Mouse (Mus musculus): Measurements from ENCODE around the gene Hlcs. TPM values are rescaled to one million over a fixed set of nuclear protein-coding genes. Genes with fewer than 3 reads are reported as not detected.

Gene Hlcs
- polyA plus RNA-seq, 1 experiment from 2014 or later, result 7.2 TPM

DNA sequence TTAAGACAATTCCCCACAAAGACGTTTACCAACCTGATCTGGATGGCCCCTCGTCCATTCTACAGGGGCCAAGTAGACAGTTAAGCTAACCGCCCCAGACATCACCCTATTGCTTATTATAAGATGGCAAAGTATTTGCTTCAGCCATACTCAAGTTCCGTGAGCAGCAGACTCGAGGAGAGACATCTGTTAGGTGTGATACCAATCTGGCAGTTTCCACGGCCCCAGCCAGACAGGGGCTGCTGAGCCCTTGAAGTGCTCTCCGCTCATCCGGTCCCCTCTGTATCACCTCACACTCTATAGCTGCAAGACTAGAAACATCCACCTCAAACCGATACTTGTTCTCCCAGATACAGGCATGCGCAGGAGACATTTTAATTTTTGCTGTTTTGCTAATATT lies 179.2 kb downstream of the Hlcs start:
- Histone ChIP-seq H3K4me3 (ENCODE audit: low read length) (no peak overlapping the region), H3K4me2 (ENCODE audit: low read depth, low read length) (no peak overlapping the region)
- ATAC-seq, result no peak

DNA sequence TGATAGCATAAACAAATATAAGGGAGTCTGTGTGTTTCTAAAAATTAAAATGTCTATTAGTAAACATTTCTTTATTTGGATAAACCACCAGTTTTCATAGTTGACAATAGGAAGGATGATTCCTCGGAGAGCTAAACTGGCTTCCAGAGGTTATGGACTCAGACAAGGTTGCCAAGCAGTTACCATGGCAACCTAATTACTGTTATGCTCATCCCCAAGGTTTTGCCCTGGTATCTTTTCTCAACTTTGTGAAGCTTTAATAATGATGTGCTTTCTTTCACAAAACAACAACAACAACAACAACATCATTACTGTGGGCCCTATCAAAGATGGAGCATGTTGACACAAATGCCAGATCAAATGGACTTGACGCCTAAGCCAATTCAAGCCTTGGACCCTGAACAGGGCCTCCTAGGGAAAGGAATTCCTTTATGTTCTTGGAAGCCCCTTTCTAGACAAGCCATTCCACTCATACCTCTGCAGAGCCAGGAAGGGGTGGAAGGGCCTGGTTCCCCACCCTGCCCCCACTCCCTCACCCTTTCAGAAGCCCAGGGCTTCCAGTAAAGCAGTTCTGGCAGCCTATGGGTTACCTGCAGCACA lies 185.0 kb downstream of the Hlcs start:
- Histone ChIP-seq H3K27me3 (replicated peaks; ENCODE audit: control insufficient read depth, insufficient read depth, low read length) (peaks cover 43% of the 10 kb centered on the region), H3K4me3 (ENCODE audit: low read length) (no peak overlapping the region), H3K4me1 (ENCODE audit: control insufficient read depth, insufficient read depth, low read length) (peaks cover 2% of the 10 kb centered on the region; the same call in 1 of the 2 replicates), H3K27ac (ENCODE audit: low read length) (no peak overlapping the region), H3K9ac (ENCODE audit: low read depth, low read length) (no peak overlapping the region), H3K36me3 (ENCODE audit: control insufficient read depth, insufficient read depth, low read length) (0 out of 2 replicates have a peak, but pooled peaks cover 2% of the 10 kb centered on the region), H3K9me3 (ENCODE audit: control insufficient read depth, low read length) (no peaks in the 10 kb centered on the region), H3K4me2 (ENCODE audit: low read depth, low read length) (no peak overlapping the region)
- 52% methylated on average over 2 of the region's 2 CpGs for WGBS
- ATAC-seq, result no peak

More for the DNA sequence above, 179.2 kb downstream of the Hlcs start:
- Histone ChIP-seq H3K27ac (ENCODE audit: low read length) (no peak overlapping the region), H3K36me3 (ENCODE audit: control insufficient read depth, insufficient read depth, low read length) (0 out of 2 replicates have a peak, but pooled peaks cover 2% of the 10 kb centered on the region), H3K27me3 (replicated peaks; ENCODE audit: control insufficient read depth, insufficient read depth, low read length) (no peaks in the 10 kb centered on the region), H3K9me3 (ENCODE audit: control insufficient read depth, low read length) (no peaks in the 10 kb centered on the region), H3K9ac (ENCODE audit: low read depth, low read length) (no peak overlapping the region), H3K4me1 (ENCODE audit: control insufficient read depth, insufficient read depth, low read length) (no peaks in the 10 kb centered on the region)
- 75% methylated on average over 10 of the region's 10 CpGs for WGBS

DNA sequence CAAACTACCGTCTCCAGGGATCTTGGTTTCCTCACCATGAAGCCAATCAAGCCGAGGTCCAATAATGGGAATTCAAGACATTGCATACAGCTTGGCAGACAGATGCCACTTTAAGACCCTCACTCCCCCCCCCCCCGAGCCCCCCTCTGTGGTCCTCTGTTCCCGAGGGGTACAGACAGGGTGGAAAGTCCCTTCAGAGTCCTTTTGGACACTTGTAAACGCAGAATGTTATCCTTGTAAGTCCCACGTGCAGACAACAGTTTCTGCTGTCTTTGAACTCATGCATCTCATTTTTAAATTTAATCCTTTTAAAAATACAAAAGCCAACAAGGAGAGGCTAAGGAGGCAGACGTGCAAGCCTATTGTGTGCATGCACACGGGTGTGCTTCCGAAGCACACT lies 187.2 kb downstream of the Hlcs start:
- Histone ChIP-seq H3K27me3 (replicated peaks; ENCODE audit: control insufficient read depth, insufficient read depth, low read length) (peaks cover 52% of the 10 kb centered on the region), H3K9me3 (ENCODE audit: control insufficient read depth, low read length) (no peaks in the 10 kb centered on the region), H3K4me3 (ENCODE audit: low read length) (no peak overlapping the region), H3K9ac (ENCODE audit: low read depth, low read length) (no peak overlapping the region), H3K4me2 (ENCODE audit: low read depth, low read length) (no peak overlapping the region), H3K36me3 (ENCODE audit: control insufficient read depth, insufficient read depth, low read length) (no peaks in the 10 kb centered on the region), H3K4me1 (ENCODE audit: control insufficient read depth, insufficient read depth, low read length) (peaks cover 2% of the 10 kb centered on the region; the same call in 1 of the 2 replicates), H3K27ac (ENCODE audit: low read length) (no peak overlapping the region)
- 43% methylated on average over 9 of the region's 9 CpGs for WGBS
- ATAC-seq, result no peak

DNA sequence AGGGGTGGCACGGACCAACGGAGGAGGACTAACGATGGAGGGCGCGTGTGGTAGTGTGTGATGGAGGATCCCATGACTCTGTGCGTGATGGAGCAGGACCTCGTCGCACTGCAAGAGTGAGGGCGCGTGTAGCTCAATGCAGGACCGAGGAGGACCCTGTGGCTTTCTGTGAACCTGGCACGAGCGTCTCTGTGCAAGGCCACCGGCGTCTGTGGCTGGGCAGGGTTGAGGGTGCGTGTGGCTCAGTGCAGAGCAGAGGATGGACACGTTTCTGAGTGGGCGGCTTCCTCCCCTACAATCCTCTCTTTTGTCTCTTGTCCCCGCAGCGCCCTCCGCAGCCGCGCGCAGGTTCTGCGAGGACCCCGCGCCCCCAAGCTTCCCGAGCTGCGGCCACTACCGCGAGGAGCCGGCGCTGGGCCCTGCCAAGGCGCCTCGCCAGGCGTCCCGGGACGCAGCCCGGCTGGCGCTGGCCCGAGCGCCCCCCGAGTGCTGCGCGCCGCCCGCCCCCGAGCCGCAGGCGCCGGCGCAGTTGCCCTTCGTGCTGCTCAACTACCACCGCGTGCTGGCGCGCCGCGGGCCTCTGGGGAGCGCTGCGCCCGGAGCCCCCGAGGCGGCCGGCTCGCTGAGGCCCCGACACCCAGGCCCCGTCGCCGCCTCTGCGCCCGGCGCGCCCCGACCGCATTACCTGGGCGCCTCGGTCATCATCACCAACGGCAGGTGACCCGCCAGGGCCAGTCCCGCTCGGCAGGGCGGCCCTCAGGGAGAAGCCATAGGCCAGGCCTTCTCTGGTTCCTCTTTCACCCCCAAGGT lies 188.0 kb downstream of the Hlcs start:
- Histone ChIP-seq H3K27me3 (replicated peaks; ENCODE audit: control insufficient read depth, insufficient read depth, low read length) (peaks cover 52% of the 10 kb centered on the region), H3K4me2 (ENCODE audit: low read depth, low read length) (peak overlapping the region; percentile 91), H3K27ac (ENCODE audit: low read length) (no peak overlapping the region), H3K4me1 (ENCODE audit: control insufficient read depth, insufficient read depth, low read length) (peaks cover 2% of the 10 kb centered on the region; the same call in 1 of the 2 replicates), H3K36me3 (ENCODE audit: control insufficient read depth, insufficient read depth, low read length) (no peaks in the 10 kb centered on the region), H3K9me3 (ENCODE audit: control insufficient read depth, low read length) (no peaks in the 10 kb centered on the region), H3K4me3 (ENCODE audit: low read length) (peak overlapping the region; percentile 48), H3K9ac (ENCODE audit: low read depth, low read length) (peak overlapping the region; percentile 53)
- peak; percentile 44 for ATAC-seq
- 2% methylated on average over 77 of the region's 83 CpGs for WGBS

DNA sequence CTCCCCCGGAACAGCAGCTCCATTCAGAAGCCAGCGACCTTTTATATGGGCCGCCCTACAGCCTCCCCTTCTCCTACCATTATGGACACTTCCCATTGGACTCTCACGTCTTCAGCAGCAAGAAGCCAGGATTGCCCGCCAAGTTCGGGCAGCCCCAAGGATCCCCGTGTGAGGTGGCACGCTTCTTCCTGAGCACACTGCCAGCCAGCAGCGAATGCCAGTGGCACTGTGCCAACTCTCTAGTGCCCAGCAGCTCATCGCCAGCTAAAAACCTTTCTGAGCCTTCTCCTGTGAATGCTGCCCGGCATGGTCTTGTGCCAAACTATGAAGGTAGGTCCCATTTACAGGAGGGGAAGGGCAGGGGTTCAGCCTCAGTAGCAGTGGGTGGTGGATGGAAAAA lies 190.1 kb downstream of the Hlcs start:
- peaks cover 52% of the 10 kb centered on the region for H3K27me3 ChIP-seq (replicated peaks; ENCODE audit: control insufficient read depth, insufficient read depth, low read length)
- WGBS, result 79% methylated on average over 11 of the region's 11 CpGs
- ATAC-seq, result no peak

DNA sequence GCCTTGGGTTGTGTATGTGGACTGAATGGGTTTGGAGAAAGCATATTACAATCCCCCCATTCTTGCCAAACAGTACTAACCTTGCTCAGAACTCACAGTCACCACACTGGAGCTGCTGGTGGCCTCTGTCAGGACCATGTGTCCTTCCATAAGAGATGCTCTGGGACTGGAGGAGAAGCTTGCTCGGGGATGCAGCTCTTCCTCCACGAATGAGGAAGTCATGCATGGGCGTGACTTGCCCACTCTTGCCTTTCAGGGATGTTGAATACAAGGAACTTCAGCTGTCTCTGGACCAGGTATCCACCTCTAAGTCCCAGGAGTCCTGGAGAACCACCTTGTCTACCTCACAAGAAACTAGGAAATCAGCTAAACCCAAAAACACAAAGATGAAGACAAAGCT lies 191.0 kb downstream of the Hlcs start:
- WGBS, result 77% methylated on average over 3 of the region's 3 CpGs
- no peak overlapping the region for H3K4me2 ChIP-seq (ENCODE audit: low read depth, low read length)
- no peaks in the 10 kb centered on the region for H3K36me3 ChIP-seq (ENCODE audit: control insufficient read depth, insufficient read depth, low read length)
- H3K27ac ChIP-seq (ENCODE audit: low read length), result no peak overlapping the region
- H3K4me3 ChIP-seq (ENCODE audit: low read length), result no peak overlapping the region
- peaks cover 5% of the 10 kb centered on the region; the same call in 1 of the 2 replicates for H3K4me1 ChIP-seq (ENCODE audit: control insufficient read depth, insufficient read depth, low read length)
- no peak for ATAC-seq
- H3K9me3 ChIP-seq (ENCODE audit: control insufficient read depth, low read length), result no peaks in the 10 kb centered on the region
- H3K9ac ChIP-seq (ENCODE audit: low read depth, low read length), result no peak overlapping the region
- peaks cover 49% of the 10 kb centered on the region for H3K27me3 ChIP-seq (replicated peaks; ENCODE audit: control insufficient read depth, insufficient read depth, low read length)

More for the DNA sequence above, 190.1 kb downstream of the Hlcs start:
- Histone ChIP-seq H3K27ac (ENCODE audit: low read length) (no peak overlapping the region), H3K9me3 (ENCODE audit: control insufficient read depth, low read length) (no peaks in the 10 kb centered on the region), H3K9ac (ENCODE audit: low read depth, low read length) (no peak overlapping the region), H3K4me3 (ENCODE audit: low read length) (no peak overlapping the region), H3K4me2 (ENCODE audit: low read depth, low read length) (no peak overlapping the region), H3K36me3 (ENCODE audit: control insufficient read depth, insufficient read depth, low read length) (no peaks in the 10 kb centered on the region), H3K4me1 (ENCODE audit: control insufficient read depth, insufficient read depth, low read length) (peaks cover 2% of the 10 kb centered on the region; the same call in 1 of the 2 replicates)

DNA sequence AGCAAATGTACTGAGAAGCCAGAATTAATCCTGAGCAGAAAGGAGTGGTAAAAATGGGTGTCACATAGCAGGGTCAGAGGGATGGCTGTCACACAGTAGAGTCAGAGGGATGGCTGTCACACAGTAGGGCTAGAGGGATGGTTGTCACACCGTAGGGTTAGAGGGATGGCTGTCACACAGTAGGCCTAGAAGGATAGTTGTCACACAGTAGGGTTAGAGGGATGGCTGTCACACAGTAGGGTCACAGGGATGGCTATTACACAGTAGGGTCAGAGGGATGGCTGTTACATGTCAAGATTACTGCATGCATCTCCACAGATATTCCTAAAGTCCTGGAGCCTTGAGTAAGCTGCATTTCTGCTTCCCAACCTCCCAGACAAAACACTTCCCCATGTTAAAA lies 195.0 kb downstream of the Hlcs start:
- no peaks in the 10 kb centered on the region for H3K9me3 ChIP-seq (ENCODE audit: control insufficient read depth, low read length)
- no peak overlapping the region for H3K4me3 ChIP-seq (ENCODE audit: low read length)
- no peak overlapping the region for H3K9ac ChIP-seq (ENCODE audit: low read depth, low read length)
- no peak for ATAC-seq
- no peak overlapping the region for H3K4me2 ChIP-seq (ENCODE audit: low read depth, low read length)
- 100% methylated on average over 1 of the region's 1 CpGs for WGBS
- no peak overlapping the region for H3K27ac ChIP-seq (ENCODE audit: low read length)
- no peaks in the 10 kb centered on the region for H3K36me3 ChIP-seq (ENCODE audit: control insufficient read depth, insufficient read depth, low read length)
- 0 out of 2 replicates have a peak, but pooled peaks cover 3% of the 10 kb centered on the region for H3K4me1 ChIP-seq (ENCODE audit: control insufficient read depth, insufficient read depth, low read length)
- peaks cover 9% of the 10 kb centered on the region; the same call in 1 of the 2 replicates for H3K27me3 ChIP-seq (replicated peaks; ENCODE audit: control insufficient read depth, insufficient read depth, low read length)

DNA sequence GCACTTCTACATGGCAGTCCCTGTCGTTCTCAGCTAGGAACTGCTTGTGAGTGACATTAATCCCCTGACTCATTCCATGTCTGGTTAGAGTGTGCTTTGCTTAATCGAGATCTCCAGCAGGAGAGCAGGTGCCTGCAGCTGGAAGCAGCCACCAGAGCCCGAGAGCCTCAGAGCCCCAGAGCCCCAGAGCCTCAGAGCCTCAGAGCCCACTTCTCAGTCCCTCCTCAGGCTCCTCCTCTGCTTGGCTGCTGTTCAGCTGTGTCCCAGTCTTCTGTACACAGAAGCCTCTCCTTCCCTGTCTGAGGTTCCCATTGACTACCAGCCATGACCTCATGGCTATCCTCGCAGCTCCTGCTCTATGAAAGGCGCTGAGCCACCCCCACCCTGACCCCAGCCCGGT lies 196.0 kb downstream of the Hlcs start:
- Histone ChIP-seq H3K4me3 (ENCODE audit: low read length) (no peak overlapping the region), H3K27me3 (replicated peaks; ENCODE audit: control insufficient read depth, insufficient read depth, low read length) (peaks cover 2% of the 10 kb centered on the region; the same call in 1 of the 2 replicates)
- ATAC-seq, result peak; percentile 73

DNA sequence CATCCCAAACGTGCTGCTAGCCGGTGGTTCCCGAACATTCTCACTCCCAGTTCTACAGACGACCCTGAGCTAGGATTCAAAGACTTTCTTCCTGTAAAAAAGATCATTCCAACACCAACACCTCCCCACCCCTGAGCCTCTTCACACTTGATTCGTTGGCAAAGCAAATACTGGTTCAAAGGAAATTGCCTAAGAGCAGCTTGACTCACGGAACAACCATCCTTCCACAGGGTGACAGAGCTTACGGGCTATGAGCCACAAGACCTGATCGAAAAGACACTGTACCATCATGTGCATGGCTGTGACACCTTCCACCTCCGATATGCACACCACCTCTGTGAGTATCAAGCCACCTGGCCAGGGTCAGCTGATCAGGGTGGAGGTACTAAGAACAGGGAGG lies 198.7 kb downstream of the Hlcs start:
- no peak overlapping the region for H3K4me3 ChIP-seq (ENCODE audit: low read length)
- H3K9me3 ChIP-seq (ENCODE audit: control insufficient read depth, low read length), result no peaks in the 10 kb centered on the region
- WGBS, result 64% methylated on average over 9 of the region's 9 CpGs
- no peak overlapping the region for H3K9ac ChIP-seq (ENCODE audit: low read depth, low read length)
- no peaks in the 10 kb centered on the region for H3K36me3 ChIP-seq (ENCODE audit: control insufficient read depth, insufficient read depth, low read length)
- no peaks in the 10 kb centered on the region; the same call in 1 of the 2 replicates for H3K27me3 ChIP-seq (replicated peaks; ENCODE audit: control insufficient read depth, insufficient read depth, low read length)
- ATAC-seq, result no peak
- H3K27ac ChIP-seq (ENCODE audit: low read length), result no peak overlapping the region
- no peak overlapping the region for H3K4me2 ChIP-seq (ENCODE audit: low read depth, low read length)
- 0 out of 2 replicates have a peak, but pooled peaks cover 3% of the 10 kb centered on the region for H3K4me1 ChIP-seq (ENCODE audit: control insufficient read depth, insufficient read depth, low read length)

More for the DNA sequence above, 196.0 kb downstream of the Hlcs start:
- Histone ChIP-seq H3K4me1 (ENCODE audit: control insufficient read depth, insufficient read depth, low read length) (0 out of 2 replicates have a peak, but pooled peaks cover 3% of the 10 kb centered on the region), H3K36me3 (ENCODE audit: control insufficient read depth, insufficient read depth, low read length) (no peaks in the 10 kb centered on the region), H3K27ac (ENCODE audit: low read length) (no peak overlapping the region), H3K4me2 (ENCODE audit: low read depth, low read length) (no peak overlapping the region), H3K9me3 (ENCODE audit: control insufficient read depth, low read length) (no peaks in the 10 kb centered on the region), H3K9ac (ENCODE audit: low read depth, low read length) (no peak overlapping the region)
- 43% methylated on average over 6 of the region's 6 CpGs for WGBS
